ENCODE assay signal across 8 mouse cellular contexts in the genomic region with DNA sequence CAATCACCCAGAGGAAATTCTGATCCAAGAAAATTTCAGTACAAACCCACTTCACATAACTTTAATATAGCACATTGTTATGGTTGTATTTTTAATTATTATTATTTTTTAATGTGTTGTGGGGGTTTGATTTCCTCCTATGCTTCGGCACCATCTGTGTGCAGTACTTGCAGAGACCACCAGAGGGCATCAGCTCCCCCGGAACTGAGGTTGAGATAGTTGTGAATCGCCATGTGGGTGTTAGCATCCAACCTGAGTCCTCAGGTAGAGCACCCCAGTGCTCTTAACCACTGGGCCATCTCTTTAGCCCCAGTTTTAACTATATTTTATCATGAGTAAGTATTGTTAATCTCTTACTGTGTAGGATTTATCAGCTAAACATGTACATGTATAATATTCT.
A peak's percentile ranks its signal among the peaks of the same experiment; 100 is the strongest.
DNase-seq lines count a peak whose midpoint lies in the region; ATAC-seq and TF ChIP-seq lines count a peak whose summit lies in the region.
"Had no signal": no experiment of that assay in that cellular context is flagged by ENCODE, and none has a peak within 500 bp of the region (broad histone marks: within the 10 kb centered on the region; RNA-seq: fewer than 3 reads in every experiment).

No protein-coding gene starts in this region.

- no peak for ATAC-seq in kidney, postnatal 0 days (replicated peaks; ENCODE audit: low FRiP score, low read depth)
- no peak for ATAC-seq in kidney, embryonic 14.5 days (ENCODE audit: low FRiP score, low TSS enrichment)
- peak; percentile 93 for ATAC-seq in megakaryocyte progenitor cell, adult 5-6 weeks (replicated peaks; ENCODE audit: poor library complexity)

- no peak overlapping the region for H3K4me3 ChIP-seq in kidney, postnatal 0 days (replicated peaks; ENCODE audit: low read depth, low read length)
- H3K4me3 ChIP-seq in kidney, embryonic 14.5 days (ENCODE audit: low read length): no peak overlapping the region
- H3K4me3 ChIP-seq: liver, embryonic 15.5 days had no signal

- no peaks in the 10 kb centered on the region for H3K9me3 ChIP-seq in kidney, postnatal 0 days (replicated peaks; ENCODE audit: low read length)
- H3K9me3 ChIP-seq in kidney, embryonic 14.5 days (ENCODE audit: control insufficient read depth, low read length): no peaks in the 10 kb centered on the region
- H3K9me3 ChIP-seq: liver, embryonic 15.5 days had no signal

- peak; percentile 62 for TF ChIP-seq CTCF in kidney, postnatal 0 days (IDR thresholded peaks at IDR 0.05; ENCODE audit: low read depth)

- H3K4me1 ChIP-seq in kidney, postnatal 0 days (replicated peaks; ENCODE audit: insufficient read depth, low read length): no peaks in the 10 kb centered on the region
- no peaks in the 10 kb centered on the region for H3K4me1 ChIP-seq in kidney, embryonic 14.5 days (ENCODE audit: control insufficient read depth, insufficient read depth, low read length)
- H3K4me1 ChIP-seq: liver, embryonic 15.5 days had no signal

- WGBS in kidney, postnatal 0 days: 72% methylated on average over 3 of the region's 3 CpGs
- WGBS in kidney, embryonic 14.5 days: 66% methylated on average over 3 of the region's 3 CpGs

- H3K36me3 ChIP-seq in kidney, postnatal 0 days (ENCODE audit: insufficient read depth, low read length): no peaks in the 10 kb centered on the region
- no peaks in the 10 kb centered on the region for H3K36me3 ChIP-seq in kidney, embryonic 14.5 days (ENCODE audit: control insufficient read depth, insufficient read depth, low read length)
- H3K36me3 ChIP-seq: liver, embryonic 15.5 days had no signal

- DNase-seq in kidney, postnatal 0 days (ENCODE audit: low spot score): no peak
- DNase-seq in ES-CJ7 (ENCODE audit: low read depth, low spot score): peak; percentile 52
- peak; percentile 24 for DNase-seq in c-Kit-negative CD71-positive TER-119-positive erythroid progenitor cells, embryonic 14.5 days (ENCODE audit: low read depth, low spot score)
- DNase-seq in urinary bladder, postnatal 10 days (ENCODE audit: low spot score): no peak
- DNase-seq in right cerebral cortex, postnatal 10 days (ENCODE audit: low spot score in 2 of 2): no peak

- H3K9ac ChIP-seq in kidney, postnatal 0 days (ENCODE audit: low read depth, low read length): no peak overlapping the region
- H3K9ac ChIP-seq in kidney, embryonic 14.5 days (ENCODE audit: low read depth, low read length): no peak overlapping the region
- H3K9ac ChIP-seq: liver, embryonic 15.5 days had no signal

- no peaks in the 10 kb centered on the region for H3K27me3 ChIP-seq in kidney, postnatal 0 days (ENCODE audit: insufficient read depth, low read length)
- no peaks in the 10 kb centered on the region for H3K27me3 ChIP-seq in kidney, embryonic 14.5 days (ENCODE audit: control insufficient read depth, insufficient read depth, low read length)
- H3K27me3 ChIP-seq: liver, embryonic 15.5 days had no signal

- H3K4me2 ChIP-seq in kidney, postnatal 0 days (ENCODE audit: low read length): no peak overlapping the region
- no peak overlapping the region for H3K4me2 ChIP-seq in kidney, embryonic 14.5 days (replicated peaks; ENCODE audit: low read depth, low read length)
- H3K4me2 ChIP-seq: liver, embryonic 15.5 days had no signal

- H3K27ac ChIP-seq in kidney, postnatal 0 days: no peak overlapping the region
- no peak overlapping the region for H3K27ac ChIP-seq in kidney, embryonic 14.5 days (ENCODE audit: low read depth, low read length)
- H3K27ac ChIP-seq: liver, embryonic 15.5 days had no signal

Comparison
In these comparisons a context has a peak if more than half of its experiments do, and no peak if none do; other contexts are left out.
1. DNase-seq: peak in ES-CJ7 (single experiment) and c-Kit-negative CD71-positive TER-119-positive erythroid progenitor cells, embryonic 14.5 days (single experiment); none in kidney, postnatal 0 days (single experiment), urinary bladder, postnatal 10 days (single experiment) and right cerebral cortex, postnatal 10 days (0 of 2).